Mouse (Mus musculus): ENCODE measurements around the gene Gsta2. TPM values are rescaled to one million over a fixed set of nuclear protein-coding genes. Genes with fewer than 3 reads are reported as not detected.
A peak's percentile ranks its signal among the peaks of the same experiment; 100 is the strongest.

Gene Gsta2
- 0.21 TPM in 1 of 2 replicates, not detected in the other for polyA plus RNA-seq (2014; fragmentation: Nextera tagmentation; extraction: Ambion mirVana)

DNA sequence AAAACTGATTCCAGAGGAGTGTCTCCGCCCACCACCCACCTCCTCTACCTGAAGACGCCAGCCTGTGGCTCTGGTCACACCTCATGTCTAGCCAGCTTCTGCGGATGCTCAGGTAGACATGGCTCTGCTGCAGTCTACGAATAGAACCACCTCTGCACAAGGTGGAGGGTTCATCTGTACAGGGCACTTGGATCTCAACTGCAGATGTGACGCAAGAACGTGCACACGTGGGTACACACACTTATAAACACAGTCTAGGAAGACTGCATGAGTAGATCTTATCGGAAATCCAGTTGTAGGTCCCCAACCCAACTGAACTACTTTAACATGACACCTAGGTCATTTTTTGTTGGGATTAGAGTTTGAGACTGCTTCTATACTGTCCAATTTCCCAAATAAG lies at the start of gene Gsta2:
Gene Gsta2, minus strand, starts transcription at position 178 of the 400 bp plus-strand sequence.
- no peaks in the 10 kb centered on the region for H3K9me3 ChIP-seq (ENCODE audit: low read depth, low read length)
- no peak for TF ChIP-seq CTCF (IDR thresholded peaks at IDR 0.05; ENCODE audit: low read depth)
- no peaks in the 10 kb centered on the region for H3K36me3 ChIP-seq (ENCODE audit: insufficient read depth)
- no peaks in the 10 kb centered on the region for H3K4me1 ChIP-seq (ENCODE audit: insufficient read depth)
- WGBS: 86% methylated on average over 8 of the region's 8 CpGs
- no peak within 1 kb of the TSS for H3K4me2 ChIP-seq
- no peaks in the 10 kb centered on the region for H3K27me3 ChIP-seq (ENCODE audit: insufficient read depth, low read length)
- H3K9ac ChIP-seq: no peak within 1 kb of the TSS
- ATAC-seq (ENCODE audit: insufficient read depth) (no peak), DNase-seq (no peak)
- H3K4me3 ChIP-seq (ENCODE audit: low read depth, low read length): no peak within 1 kb of the TSS
- H3K27ac ChIP-seq (ENCODE audit: low read depth): no peak within 1 kb of the TSS

GRCm38 (mm10) chr9:78401596-78401995 lies 46.0 kb upstream of the Gsta2 start:
- no peak overlapping the region for H3K4me2 ChIP-seq
- H3K4me1 ChIP-seq (ENCODE audit: insufficient read depth): no peaks in the 10 kb centered on the region
- H3K36me3 ChIP-seq (ENCODE audit: insufficient read depth): no peaks in the 10 kb centered on the region
- no peak overlapping the region for H3K4me3 ChIP-seq (ENCODE audit: low read depth, low read length)
- no peak for DNase-seq
- no peak overlapping the region for H3K27ac ChIP-seq (ENCODE audit: low read depth)
- H3K27me3 ChIP-seq (ENCODE audit: insufficient read depth, low read length): peaks cover 12% of the 10 kb centered on the region
- TF ChIP-seq CTCF (IDR thresholded peaks at IDR 0.05; ENCODE audit: low read depth): no peak
- ATAC-seq (ENCODE audit: insufficient read depth): no peak
- no peaks in the 10 kb centered on the region for H3K9me3 ChIP-seq (ENCODE audit: low read depth, low read length)
- WGBS: 80% methylated on average over 7 of the region's 7 CpGs
- H3K9ac ChIP-seq: no peak overlapping the region

DNA sequence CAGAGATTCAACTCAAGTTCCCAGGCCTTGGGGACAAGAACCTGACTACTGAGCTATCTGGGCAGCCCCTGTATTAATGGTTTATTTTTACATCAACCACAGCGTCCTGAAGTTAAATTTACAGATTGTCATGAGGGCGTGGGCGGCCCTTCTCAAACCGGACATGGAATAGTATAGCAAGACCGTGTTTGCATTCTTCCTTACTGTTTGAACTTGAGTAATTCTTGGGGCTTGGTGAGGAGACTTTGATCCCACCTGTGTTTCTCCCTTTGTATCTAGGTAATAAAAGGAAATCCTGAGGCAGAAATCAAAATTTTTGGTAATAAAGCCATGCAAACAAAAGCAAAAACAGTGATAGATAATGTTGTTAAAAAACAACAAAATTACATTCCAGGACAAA lies 45.0 kb upstream of the Gsta2 start:
- H3K27me3 ChIP-seq (ENCODE audit: insufficient read depth, low read length): peaks cover 22% of the 10 kb centered on the region
- no peaks in the 10 kb centered on the region for H3K4me1 ChIP-seq (ENCODE audit: insufficient read depth)
- no peak overlapping the region for H3K4me3 ChIP-seq (ENCODE audit: low read depth, low read length)
- DNase-seq (no peak), ATAC-seq (ENCODE audit: insufficient read depth) (no peak)
- no peaks in the 10 kb centered on the region for H3K36me3 ChIP-seq (ENCODE audit: insufficient read depth)
- TF ChIP-seq CTCF (IDR thresholded peaks at IDR 0.05; ENCODE audit: low read depth): no peak
- no peak overlapping the region for H3K4me2 ChIP-seq
- H3K9ac ChIP-seq: no peak overlapping the region
- no peak overlapping the region for H3K27ac ChIP-seq (ENCODE audit: low read depth)
- 55% methylated on average over 5 of the region's 5 CpGs for WGBS
- H3K9me3 ChIP-seq (ENCODE audit: low read depth, low read length): no peaks in the 10 kb centered on the region

- WGBS: 57% methylated on average over 9 of the region's 9 CpGs
- no peak overlapping the region for H3K27ac ChIP-seq (ENCODE audit: low read depth)
- no peaks in the 10 kb centered on the region for H3K4me1 ChIP-seq (ENCODE audit: insufficient read depth)
- H3K9me3 ChIP-seq (ENCODE audit: low read depth, low read length): no peaks in the 10 kb centered on the region
- no peaks in the 10 kb centered on the region for H3K36me3 ChIP-seq (ENCODE audit: insufficient read depth)
- peaks cover 55% of the 10 kb centered on the region for H3K27me3 ChIP-seq (ENCODE audit: insufficient read depth, low read length)
- peak overlapping the region; percentile 63 for H3K4me2 ChIP-seq
- DNase-seq: no peak
- H3K4me3 ChIP-seq (ENCODE audit: low read depth, low read length): no peak overlapping the region; the same call in 1 of the 2 replicates
- no peak for ATAC-seq (ENCODE audit: insufficient read depth)
- H3K9ac ChIP-seq: no peak overlapping the region
- TF ChIP-seq CTCF (IDR thresholded peaks at IDR 0.05; ENCODE audit: low read depth): no peak
These were observed 40.9 kb upstream of the Gsta2 start for GRCm38 (mm10) chr9:78396517-78396916.

- ATAC-seq (ENCODE audit: insufficient read depth) (peak; percentile 94), DNase-seq (peak; percentile 83)
- no peak within 1 kb of the TSS for H3K27ac ChIP-seq (ENCODE audit: low read depth)
- no peaks in the 10 kb centered on the region for H3K36me3 ChIP-seq (ENCODE audit: insufficient read depth)
- peak within 1 kb of the TSS; percentile 63 for H3K4me2 ChIP-seq
- H3K4me1 ChIP-seq (ENCODE audit: insufficient read depth): no peaks in the 10 kb centered on the region
- 3% methylated on average over 93 of the region's 93 CpGs for WGBS
- peak within 1 kb of the TSS; percentile 39 for H3K4me3 ChIP-seq (ENCODE audit: low read depth, low read length)
- H3K9me3 ChIP-seq (ENCODE audit: low read depth, low read length): no peaks in the 10 kb centered on the region
- peak within 1 kb of the TSS; percentile 40; the same call in 1 of the 2 replicates for H3K9ac ChIP-seq
- TF ChIP-seq CTCF (IDR thresholded peaks at IDR 0.05; ENCODE audit: low read depth): no peak
- peaks cover 55% of the 10 kb centered on the region for H3K27me3 ChIP-seq (ENCODE audit: insufficient read depth, low read length)
These were observed 40.2 kb upstream of the Gsta2 start, which contains the start of gene Ddx43 for GRCm38 (mm10) chr9:78395630-78396351. TSS of gene Ddx43 (plus strand) at chr9:78395777.

- ATAC-seq (ENCODE audit: insufficient read depth): peak; percentile 10; the same call in 1 of the 2 replicates
- H3K4me1 ChIP-seq (ENCODE audit: insufficient read depth): no peaks in the 10 kb centered on the region
- H3K9ac ChIP-seq: no peak overlapping the region
- no peak for DNase-seq
- H3K4me2 ChIP-seq: peak overlapping the region; percentile 63
- no peak overlapping the region for H3K27ac ChIP-seq (ENCODE audit: low read depth)
- TF ChIP-seq CTCF (IDR thresholded peaks at IDR 0.05; ENCODE audit: low read depth): no peak
- H3K9me3 ChIP-seq (ENCODE audit: low read depth, low read length): no peaks in the 10 kb centered on the region
- peaks cover 55% of the 10 kb centered on the region for H3K27me3 ChIP-seq (ENCODE audit: insufficient read depth, low read length)
- no peaks in the 10 kb centered on the region for H3K36me3 ChIP-seq (ENCODE audit: insufficient read depth)
- WGBS: 32% methylated on average over 11 of the region's 11 CpGs
- H3K4me3 ChIP-seq (ENCODE audit: low read depth, low read length): peak overlapping the region; percentile 39
These were observed 39.6 kb upstream of the Gsta2 start for GRCm38 (mm10) chr9:78395244-78395629.

GRCm38 (mm10) chr9:78394602-78395001 lies 39.0 kb upstream of the Gsta2 start:
- no peak overlapping the region for H3K4me2 ChIP-seq
- no peaks in the 10 kb centered on the region for H3K9me3 ChIP-seq (ENCODE audit: low read depth, low read length)
- H3K4me3 ChIP-seq (ENCODE audit: low read depth, low read length): no peak overlapping the region
- H3K9ac ChIP-seq: no peak overlapping the region
- 67% methylated on average over 7 of the region's 7 CpGs for WGBS
- no peaks in the 10 kb centered on the region for H3K36me3 ChIP-seq (ENCODE audit: insufficient read depth)
- no peak for TF ChIP-seq CTCF (IDR thresholded peaks at IDR 0.05; ENCODE audit: low read depth)
- H3K27me3 ChIP-seq (ENCODE audit: insufficient read depth, low read length): peaks cover 55% of the 10 kb centered on the region
- H3K4me1 ChIP-seq (ENCODE audit: insufficient read depth): no peaks in the 10 kb centered on the region
- ATAC-seq (ENCODE audit: insufficient read depth): no peak
- DNase-seq: no peak
- no peak overlapping the region for H3K27ac ChIP-seq (ENCODE audit: low read depth)
